24 mouse cellular contexts compared by ENCODE assay signal in genomic region chr6:56063736-56064135, GRCm38 (mm10). TPM values are rescaled to one million over a fixed set of nuclear protein-coding genes. Genes with fewer than 3 reads are reported as not detected.
DNase-seq lines count a peak whose midpoint lies in the region; ATAC-seq lines count a peak whose summit lies in the region.
"Had no signal": no experiment of that assay in that cellular context is flagged by ENCODE, and none has a peak within 500 bp of the region (broad histone marks: within the 10 kb centered on the region; RNA-seq: fewer than 3 reads in every experiment).

No protein-coding gene starts in this region.

- H3K9ac ChIP-seq in forebrain, embryonic 14.5 days (ENCODE audit: low read length): no peak overlapping the region
- H3K9ac ChIP-seq in forebrain, embryonic 15.5 days (replicated peaks): no peak overlapping the region
- H3K9ac ChIP-seq: embryonic facial prominence, embryonic 13.5 days; forebrain, embryonic 12.5 days; forebrain, postnatal 0 days; hindbrain, embryonic 15.5 days had no signal

- no peaks in the 10 kb centered on the region for H3K9me3 ChIP-seq in forebrain, embryonic 14.5 days (replicated peaks; ENCODE audit: control insufficient read depth, low read length)
- no peaks in the 10 kb centered on the region for H3K9me3 ChIP-seq in forebrain, embryonic 15.5 days
- H3K9me3 ChIP-seq: embryonic facial prominence, embryonic 10.5 days; embryonic facial prominence, embryonic 13.5 days; forebrain, embryonic 12.5 days; hindbrain, embryonic 15.5 days had no signal

- H3K4me2 ChIP-seq in forebrain, embryonic 14.5 days (ENCODE audit: low read length): no peak overlapping the region
- no peak overlapping the region for H3K4me2 ChIP-seq in forebrain, embryonic 15.5 days (replicated peaks)
- H3K4me2 ChIP-seq: embryonic facial prominence, embryonic 13.5 days; forebrain, embryonic 12.5 days; heart, embryonic 11.5 days; hindbrain, embryonic 15.5 days had no signal

- no peaks in the 10 kb centered on the region for H3K27me3 ChIP-seq in forebrain, embryonic 14.5 days (replicated peaks; ENCODE audit: control insufficient read depth, insufficient read depth, low read length)
- no peaks in the 10 kb centered on the region for H3K27me3 ChIP-seq in forebrain, embryonic 15.5 days
- H3K27me3 ChIP-seq: embryonic facial prominence, embryonic 13.5 days; forebrain, embryonic 12.5 days; hindbrain, embryonic 15.5 days had no signal

- ATAC-seq in forebrain, embryonic 14.5 days: no peak
- ATAC-seq in forebrain, embryonic 15.5 days (replicated peaks): no peak
- ATAC-seq: forebrain, postnatal 0 days; Patski had no signal

- H3K36me3 ChIP-seq in forebrain, embryonic 14.5 days (ENCODE audit: control insufficient read depth, insufficient read depth, low read length): no peaks in the 10 kb centered on the region
- H3K36me3 ChIP-seq in forebrain, embryonic 15.5 days: no peaks in the 10 kb centered on the region
- H3K36me3 ChIP-seq: embryonic facial prominence, embryonic 10.5 days; embryonic facial prominence, embryonic 13.5 days; forebrain, embryonic 12.5 days; hindbrain, embryonic 15.5 days had no signal

- H3K27ac ChIP-seq in forebrain, embryonic 14.5 days (ENCODE audit: low read depth, low read length): no peak overlapping the region
- H3K27ac ChIP-seq in forebrain, embryonic 15.5 days (replicated peaks): no peak overlapping the region
- H3K27ac ChIP-seq: embryonic facial prominence, embryonic 10.5 days; embryonic facial prominence, embryonic 13.5 days; forebrain, embryonic 12.5 days; gastrocnemius, adult 2 months; hindbrain, embryonic 15.5 days had no signal

- DNase-seq in forebrain, embryonic 14.5 days (ENCODE audit: low spot score): peak; percentile 45
- peak; percentile 12 for DNase-seq in layer of hippocampus, adult 9-11 months
- DNase-seq in layer of hippocampus, adult 11-12 months (ENCODE audit: low spot score): no peak
- peak; percentile 36 for DNase-seq in retina, postnatal 1 day
- no peak for DNase-seq in retina, embryonic 14.5 days (ENCODE audit: low spot score)
- no peak for DNase-seq in liver
- DNase-seq: adrenal gland, postnatal 10 days; adrenal gland, postnatal 36 days; cerebellum, adult 11-12 months; cerebellum, adult 8-10 months; cerebellum, postnatal 36 days; embryo, embryonic 11 days; forebrain, postnatal 0 days; gastrocnemius, adult 2 months; gastrocnemius, postnatal 14 days; heart, adult 11 months had no signal

- no peak overlapping the region for H3K4me3 ChIP-seq in forebrain, embryonic 14.5 days (ENCODE audit: low read depth, low read length)
- H3K4me3 ChIP-seq in forebrain, embryonic 15.5 days: no peak overlapping the region
- H3K4me3 ChIP-seq: embryonic facial prominence, embryonic 10.5 days; embryonic facial prominence, embryonic 13.5 days; erythroblast, embryonic 14.5 days; forebrain, embryonic 12.5 days; gastrocnemius, adult 2 months; hindbrain, embryonic 15.5 days had no signal

- no peaks in the 10 kb centered on the region for H3K4me1 ChIP-seq in forebrain, embryonic 14.5 days (ENCODE audit: control insufficient read depth, insufficient read depth, low read length)
- 0 out of 2 replicates have a peak, but pooled peaks cover 3% of the 10 kb centered on the region for H3K4me1 ChIP-seq in forebrain, embryonic 15.5 days
- H3K4me1 ChIP-seq: embryonic facial prominence, embryonic 10.5 days; embryonic facial prominence, embryonic 13.5 days; forebrain, embryonic 12.5 days; hindbrain, embryonic 15.5 days had no signal

RNA-seq across cellular contexts. Expression of gene Ppp1r17, which starts 46.4 kb away (rescaled TPM):
- polyA plus RNA-seq in forebrain, embryonic 14.5 days (2014; fragmentation: Nextera tagmentation; extraction: Ambion mirVana): 3.1 and 3.5 TPM in 2 replicates
- 2.3 and 2.6 TPM in 2 replicates for polyA plus RNA-seq in forebrain, embryonic 15.5 days (2015; fragmentation: Nextera tagmentation; extraction: Ambion mirVana)
- polyA plus RNA-seq: erythroblast, embryonic 14.5 days; Patski had no signal

Comparison
In these comparisons a context has a peak if more than half of its experiments do, and no peak if none do; other contexts are left out.
1. DNase-seq: peak in forebrain, embryonic 14.5 days (single experiment), layer of hippocampus, adult 9-11 months (single experiment) and retina, postnatal 1 day (single experiment); none in layer of hippocampus, adult 11-12 months (single experiment), retina, embryonic 14.5 days (single experiment) and liver (single experiment).